Mouse (Mus musculus): ENCODE data around the gene Gm7995.
"Not testable (repeated sequence)": the region's sequence is repeated elsewhere in the genome, so short reads cannot be mapped to it uniquely, and the experiment has no call there.

Gm7995 gene

DNA sequence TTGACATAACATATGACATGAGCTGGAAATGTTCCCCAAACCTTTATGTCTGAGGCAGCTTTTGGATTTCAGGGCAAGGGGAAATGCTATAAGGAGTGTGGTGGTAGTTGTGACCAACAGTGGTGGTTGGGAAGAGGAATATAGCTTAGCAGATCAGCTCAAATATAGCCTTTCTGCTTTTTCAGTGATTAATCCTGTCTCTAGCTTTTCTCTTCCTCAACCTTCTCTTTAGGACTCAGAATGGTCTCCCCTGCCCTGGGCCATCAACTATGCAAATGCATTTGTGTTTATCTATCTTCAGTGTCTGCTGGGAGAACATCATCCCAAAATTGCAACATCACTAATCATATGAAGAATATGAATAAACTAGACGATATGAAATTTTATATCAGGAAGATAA is at the start of gene Gm7995:
Gene Gm7995, plus strand, starts transcription at position 301 of the 400 bp plus-strand sequence.
- DNase-seq (ENCODE audit: low read depth in 2 of 2, low spot score in 2 of 2), result not testable (repeated sequence)

DNA sequence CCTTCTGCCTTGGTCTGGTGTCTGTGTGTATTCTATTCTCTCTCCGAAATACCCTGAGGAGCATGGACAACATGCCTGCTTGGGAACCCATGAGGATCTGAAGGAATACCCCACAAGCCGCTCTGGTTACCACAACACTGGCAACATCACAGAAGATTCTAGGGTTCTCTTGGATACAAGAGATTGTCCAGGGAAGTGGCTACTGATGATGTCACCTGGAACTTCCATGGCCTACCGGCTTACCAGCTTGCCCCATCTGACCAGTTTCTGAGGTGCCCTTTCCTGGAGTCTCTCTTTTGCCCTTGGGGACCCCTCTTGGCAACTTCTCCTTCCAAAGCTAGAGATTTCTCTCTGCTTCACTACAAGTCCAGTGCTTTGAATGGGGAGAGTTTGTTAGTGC is 12.8 kb upstream of the Gm7995 start, which contains the start of gene Gm9611:
Gene Gm9611, minus strand, starts transcription at position 101 of the 400 bp plus-strand sequence.
- not testable (repeated sequence) for DNase-seq (ENCODE audit: low read depth in 2 of 2, low spot score in 2 of 2)

All from CD8-positive naive resting alpha-beta T cell, adult 2 months (primary cell).